Mouse (Mus musculus): ENCODE measurements at regions not wholly inside any gene's neighbourhood (a gene's known extent, or its start where the extent isn't known, plus 50 kb on each side); places are given as distances from the start of the nearest gene placed in this dataset.
"Not testable (repeated sequence)": the region's sequence is repeated elsewhere in the genome, so short reads cannot be mapped to it uniquely, and the experiment has no call there.

- Histone ChIP-seq H3K4me1 (replicated peaks) (no peaks in the 10 kb centered on the region), H3K9me3 (no peaks in the 10 kb centered on the region), H3K36me3 (no peaks in the 10 kb centered on the region), H3K4me3 (no peak overlapping the region), H3K27ac (replicated peaks) (no peak overlapping the region), H3K9ac (no peak overlapping the region), H3K27me3 (no peaks in the 10 kb centered on the region), H3K4me2 (no peak overlapping the region)
- 70% methylated on average over 1 of the region's 1 CpGs for WGBS
- ATAC-seq (ENCODE audit: low read depth) = no peak
Observed at GRCm38 (mm10) chr14:17427751-17428150, 232.3 kb upstream of the Thrb start.

- no peaks in the 10 kb centered on the region for H3K9me3 ChIP-seq
Observed at GRCm38 (mm10) chr14:17429157-17429556, 230.9 kb upstream of the Thrb start.

GRCm38 (mm10) chr14:17433346-17433745 lies 226.7 kb upstream of the Thrb start:
- H3K4me2 ChIP-seq = no peak overlapping the region
- H3K27ac ChIP-seq (replicated peaks) = no peak overlapping the region
- H3K4me3 ChIP-seq = no peak overlapping the region
- no peaks in the 10 kb centered on the region for H3K9me3 ChIP-seq
- H3K4me1 ChIP-seq (replicated peaks) = no peaks in the 10 kb centered on the region
- H3K9ac ChIP-seq = no peak overlapping the region
- WGBS = 69% methylated on average over 1 of the region's 1 CpGs
- no peak for ATAC-seq (ENCODE audit: low read depth)
- H3K36me3 ChIP-seq = no peaks in the 10 kb centered on the region
- no peaks in the 10 kb centered on the region for H3K27me3 ChIP-seq

More at GRCm38 (mm10) chr14:17429157-17429556, 230.9 kb upstream of the Thrb start:
- no peaks in the 10 kb centered on the region for H3K4me1 ChIP-seq (replicated peaks)
- no peaks in the 10 kb centered on the region for H3K36me3 ChIP-seq
- H3K4me3 ChIP-seq = no peak overlapping the region
- H3K4me2 ChIP-seq = no peak overlapping the region
- H3K27ac ChIP-seq (replicated peaks) = no peak overlapping the region
- no peak overlapping the region for H3K9ac ChIP-seq
- no peak for ATAC-seq (ENCODE audit: low read depth)
- 88% methylated on average over 3 of the region's 3 CpGs for WGBS
- H3K27me3 ChIP-seq = no peaks in the 10 kb centered on the region

- H3K9me3 ChIP-seq = no peaks in the 10 kb centered on the region
- no peak overlapping the region for H3K4me3 ChIP-seq
- H3K4me1 ChIP-seq (replicated peaks) = no peaks in the 10 kb centered on the region
- no peak overlapping the region for H3K9ac ChIP-seq
- no peaks in the 10 kb centered on the region for H3K27me3 ChIP-seq
- H3K4me2 ChIP-seq = no peak overlapping the region
- 48% methylated on average over 2 of the region's 2 CpGs for WGBS
- ATAC-seq (ENCODE audit: low read depth) = no peak
- no peak overlapping the region for H3K27ac ChIP-seq (replicated peaks)
- H3K36me3 ChIP-seq = no peaks in the 10 kb centered on the region
Observed at GRCm38 (mm10) chr14:17457946-17458345, 202.1 kb upstream of the Thrb start.

GRCm38 (mm10) chr14:17478963-17479362 lies 181.1 kb upstream of the Thrb start:
- H3K9ac ChIP-seq = no peak overlapping the region
- H3K4me2 ChIP-seq = no peak overlapping the region
- 68% methylated on average over 1 of the region's 1 CpGs for WGBS
- no peaks in the 10 kb centered on the region for H3K4me1 ChIP-seq (replicated peaks)
- ATAC-seq (ENCODE audit: low read depth) = no peak
- H3K9me3 ChIP-seq = no peaks in the 10 kb centered on the region
- H3K27ac ChIP-seq (replicated peaks) = no peak overlapping the region
- no peaks in the 10 kb centered on the region for H3K27me3 ChIP-seq
- no peaks in the 10 kb centered on the region for H3K36me3 ChIP-seq
- H3K4me3 ChIP-seq = no peak overlapping the region

DNA sequence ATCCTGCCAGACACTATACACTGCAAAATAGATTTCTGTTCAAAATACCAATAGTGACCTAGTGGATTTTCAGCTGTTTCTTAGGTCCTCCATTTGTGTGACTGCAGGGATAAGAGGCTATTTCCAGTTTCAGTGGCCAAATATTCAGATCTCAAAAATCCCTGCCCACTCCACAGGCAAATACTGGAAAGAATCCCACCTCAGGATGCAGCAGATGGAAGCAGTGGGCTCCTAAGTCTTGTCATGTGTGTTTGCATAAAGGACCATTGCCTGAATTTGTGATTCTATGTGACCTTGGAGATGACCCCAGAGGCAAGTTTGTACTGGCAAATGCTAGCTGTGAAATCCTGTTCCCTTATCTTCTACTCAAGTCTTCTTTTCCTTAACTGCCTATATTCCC lies 175.2 kb upstream of the Thrb start:
- Histone ChIP-seq H3K4me1 (replicated peaks) (no peaks in the 10 kb centered on the region), H3K9me3 (no peaks in the 10 kb centered on the region), H3K9ac (no peak overlapping the region), H3K36me3 (no peaks in the 10 kb centered on the region), H3K4me2 (no peak overlapping the region), H3K27me3 (no peaks in the 10 kb centered on the region), H3K27ac (replicated peaks) (no peak overlapping the region), H3K4me3 (no peak overlapping the region)
- ATAC-seq (ENCODE audit: low read depth) = no peak

GRCm38 (mm10) chr14:17513756-17514155 lies 146.3 kb upstream of the Thrb start:
- H3K9ac ChIP-seq = no peak overlapping the region
- no peaks in the 10 kb centered on the region for H3K36me3 ChIP-seq

DNA sequence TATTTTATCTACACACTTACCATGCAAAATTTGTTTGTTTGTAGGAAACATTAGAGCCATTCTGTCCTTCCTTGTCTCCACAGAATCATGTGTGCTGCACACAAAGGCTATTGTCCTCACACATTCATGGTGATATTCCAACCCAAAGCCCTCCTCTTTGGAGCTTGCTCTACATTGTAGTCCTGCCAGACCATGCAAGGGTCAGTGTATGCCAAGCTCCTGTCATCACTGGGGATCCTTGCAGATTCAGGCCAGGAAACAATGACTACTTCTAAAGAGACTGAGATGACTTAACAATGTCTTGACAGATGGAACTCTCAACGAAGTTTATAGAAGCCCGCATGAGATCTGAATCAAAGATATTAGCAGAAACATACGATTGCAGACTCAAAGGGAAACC lies 137.4 kb upstream of the Thrb start:
- H3K27me3 ChIP-seq = no peaks in the 10 kb centered on the region
- no peak overlapping the region for H3K4me2 ChIP-seq
- no peak overlapping the region for H3K27ac ChIP-seq (replicated peaks)
- ATAC-seq (ENCODE audit: low read depth) = no peak
- no peak overlapping the region for H3K4me3 ChIP-seq
- H3K36me3 ChIP-seq = no peaks in the 10 kb centered on the region
- no peaks in the 10 kb centered on the region for H3K4me1 ChIP-seq (replicated peaks)
- WGBS = 88% methylated on average over 3 of the region's 3 CpGs
- H3K9me3 ChIP-seq = no peaks in the 10 kb centered on the region
- H3K9ac ChIP-seq = no peak overlapping the region

More at GRCm38 (mm10) chr14:17513756-17514155, 146.3 kb upstream of the Thrb start:
- H3K4me3 ChIP-seq = no peak overlapping the region
- ATAC-seq (ENCODE audit: low read depth) = no peak
- H3K27me3 ChIP-seq = no peaks in the 10 kb centered on the region
- WGBS = 59% methylated on average over 1 of the region's 1 CpGs
- no peaks in the 10 kb centered on the region for H3K9me3 ChIP-seq
- no peaks in the 10 kb centered on the region for H3K4me1 ChIP-seq (replicated peaks)
- H3K4me2 ChIP-seq = no peak overlapping the region
- H3K27ac ChIP-seq (replicated peaks) = no peak overlapping the region

DNA sequence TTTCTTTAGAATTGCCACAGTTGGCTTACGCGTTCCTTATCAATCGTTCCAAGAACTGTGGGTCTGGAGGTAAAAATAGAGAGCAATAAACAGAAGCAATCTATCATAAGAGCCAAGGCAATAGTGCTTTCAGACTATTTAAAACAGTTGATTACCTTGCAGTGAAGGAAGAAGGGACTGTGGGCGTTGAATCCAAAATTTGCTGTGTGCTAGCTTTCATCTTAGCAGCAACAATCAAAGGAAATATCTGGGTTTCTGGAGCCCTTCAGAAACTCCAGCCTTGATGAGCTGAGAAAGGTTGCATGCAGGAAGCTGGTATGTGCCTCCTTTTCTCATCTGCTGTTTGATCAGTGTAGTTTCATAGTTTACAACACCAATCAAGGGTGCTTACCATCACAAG lies 136.1 kb upstream of the Thrb start:
- H3K4me1 ChIP-seq (replicated peaks) = no peaks in the 10 kb centered on the region
- H3K4me2 ChIP-seq = no peak overlapping the region
- no peak overlapping the region for H3K27ac ChIP-seq (replicated peaks)
- no peak for ATAC-seq (ENCODE audit: low read depth)
- H3K9me3 ChIP-seq = no peaks in the 10 kb centered on the region
- no peak overlapping the region for H3K4me3 ChIP-seq
- H3K36me3 ChIP-seq = no peaks in the 10 kb centered on the region
- WGBS = 78% methylated on average over 4 of the region's 4 CpGs
- no peaks in the 10 kb centered on the region for H3K27me3 ChIP-seq
- H3K9ac ChIP-seq = no peak overlapping the region

DNA sequence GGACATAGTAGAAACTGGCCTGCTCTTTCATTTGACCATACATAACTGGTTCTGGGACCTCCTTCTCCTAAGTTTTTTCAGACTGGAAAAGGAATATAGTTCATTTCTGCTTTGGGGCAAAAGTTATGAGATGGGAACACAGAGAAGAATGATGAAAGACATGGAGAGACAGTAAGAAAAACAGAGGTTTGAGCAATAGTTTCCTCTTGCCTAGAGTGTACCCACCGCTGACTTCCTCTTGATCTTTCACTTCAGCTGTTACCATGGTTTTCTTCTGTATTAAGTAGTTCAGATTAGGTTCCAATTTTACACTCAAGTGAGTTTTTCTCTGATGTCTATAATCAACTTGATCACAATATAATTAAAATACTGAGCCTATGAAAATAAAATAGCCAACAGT lies 120.7 kb upstream of the Thrb start:
- H3K9ac ChIP-seq = no peak overlapping the region
- no peak for ATAC-seq (ENCODE audit: low read depth)
- H3K4me1 ChIP-seq (replicated peaks) = no peaks in the 10 kb centered on the region
- H3K9me3 ChIP-seq = no peaks in the 10 kb centered on the region
- 83% methylated on average over 1 of the region's 1 CpGs for WGBS
- no peaks in the 10 kb centered on the region for H3K36me3 ChIP-seq
- no peak overlapping the region for H3K4me2 ChIP-seq
- no peak overlapping the region for H3K4me3 ChIP-seq
- no peak overlapping the region for H3K27ac ChIP-seq (replicated peaks)
- H3K27me3 ChIP-seq = no peaks in the 10 kb centered on the region

GRCm38 (mm10) chr14:17556458-17556857 lies 103.6 kb upstream of the Thrb start:
- H3K9ac ChIP-seq = no peak overlapping the region
- no peaks in the 10 kb centered on the region for H3K4me1 ChIP-seq (replicated peaks)
- no peaks in the 10 kb centered on the region for H3K36me3 ChIP-seq
- no peak overlapping the region for H3K4me3 ChIP-seq
- ATAC-seq (ENCODE audit: low read depth) = no peak
- H3K4me2 ChIP-seq = no peak overlapping the region
- H3K27ac ChIP-seq (replicated peaks) = no peak overlapping the region
- WGBS = 90% methylated on average over 1 of the region's 1 CpGs
- H3K27me3 ChIP-seq = no peaks in the 10 kb centered on the region
- H3K9me3 ChIP-seq = no peaks in the 10 kb centered on the region

DNA sequence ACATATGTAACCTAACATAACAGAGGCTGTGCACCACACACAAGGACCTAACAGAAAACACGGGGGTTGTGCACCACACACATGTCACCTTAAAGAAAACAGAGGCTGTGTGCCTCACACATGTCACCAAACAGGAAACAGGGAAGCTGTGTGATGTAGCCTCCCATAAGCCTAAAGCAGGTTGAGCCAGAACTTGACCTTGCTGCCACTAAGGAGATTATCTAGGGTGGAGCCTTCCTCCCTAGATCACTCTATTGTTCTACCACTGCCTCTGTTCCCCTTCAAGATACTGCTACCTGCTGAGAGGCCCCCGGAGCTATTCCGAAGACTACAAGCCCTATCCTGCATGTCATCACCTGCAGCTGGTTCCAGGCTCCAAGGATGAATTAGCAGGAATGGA lies 100.1 kb upstream of the Thrb start:
- not testable (repeated sequence) for H3K9ac ChIP-seq; H3K27me3 ChIP-seq; H3K9me3 ChIP-seq; H3K4me1 ChIP-seq (replicated peaks); ATAC-seq (ENCODE audit: low read depth); H3K27ac ChIP-seq (replicated peaks); H3K36me3 ChIP-seq; H3K4me2 ChIP-seq; H3K4me3 ChIP-seq
- 48% methylated on average over 3 of the region's 3 CpGs for WGBS

DNA sequence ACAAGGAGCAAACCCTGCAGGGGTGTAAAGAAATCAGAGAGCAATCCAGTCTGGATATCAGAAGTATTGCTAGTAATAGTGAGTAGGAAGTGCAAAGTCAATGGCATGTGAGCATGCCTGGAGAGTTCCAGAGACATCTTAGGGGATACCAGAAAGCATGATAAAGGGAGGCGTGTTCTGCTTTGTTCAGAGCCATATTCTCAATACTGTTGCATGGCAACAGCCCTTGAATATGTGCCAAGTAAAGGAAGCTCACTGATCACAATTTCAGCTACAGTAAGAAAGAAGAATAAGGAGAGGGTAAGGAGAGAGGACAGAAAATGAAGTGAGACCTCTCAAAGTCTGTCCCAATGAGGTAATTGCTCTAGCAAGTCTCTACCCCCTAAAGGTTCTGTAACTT lies 92.1 kb upstream of the Thrb start:
- Histone ChIP-seq H3K9me3 (no peaks in the 10 kb centered on the region), H3K27me3 (no peaks in the 10 kb centered on the region), H3K36me3 (no peaks in the 10 kb centered on the region), H3K27ac (replicated peaks) (no peak overlapping the region), H3K4me2 (no peak overlapping the region), H3K4me1 (replicated peaks) (no peaks in the 10 kb centered on the region), H3K4me3 (no peak overlapping the region), H3K9ac (no peak overlapping the region)
- WGBS = 68% methylated on average over 1 of the region's 1 CpGs
- ATAC-seq (ENCODE audit: low read depth) = no peak
